Mouse (Mus musculus): ENCODE data around the gene Mapk8. TPM values are rescaled to one million over a fixed set of nuclear protein-coding genes. Genes with fewer than 3 reads are reported as not detected.

The Mapk8 gene
- polyA plus RNA-seq, 1 experiment, result 44.2 TPM

GRCm38 (mm10) chr14:33369375-33369774 is 77.6 kb downstream of the Mapk8 start:
- Histone ChIP-seq H3K4me3 (ENCODE audit: insufficient read depth, low read length) (no peak overlapping the region), H3K4me1 (ENCODE audit: control insufficient read depth, insufficient read depth, low read length) (no peaks in the 10 kb centered on the region), H3K27ac (ENCODE audit: insufficient read depth, low read length) (no peak overlapping the region)
- no peak for TF ChIP-seq CTCF (IDR thresholded peaks at IDR 0.05; ENCODE audit: borderline replicate concordance, insufficient read depth, low read length)

- Histone ChIP-seq H3K4me1 (ENCODE audit: control insufficient read depth, insufficient read depth, low read length) (no peaks in the 10 kb centered on the region), H3K4me3 (ENCODE audit: insufficient read depth, low read length) (no peak overlapping the region), H3K27ac (ENCODE audit: insufficient read depth, low read length) (no peak overlapping the region)
- no peak for TF ChIP-seq POLR2A (IDR thresholded peaks at IDR 0.05; ENCODE audit: low read depth, low read length)
- TF ChIP-seq CTCF (IDR thresholded peaks at IDR 0.05; ENCODE audit: borderline replicate concordance, insufficient read depth, low read length), result no peak
Measured at GRCm38 (mm10) chr14:33366891-33367777, 79.8 kb downstream of the Mapk8 start.

GRCm38 (mm10) chr14:33364061-33364460 is 82.9 kb downstream of the Mapk8 start:
- TF ChIP-seq POLR2A (IDR thresholded peaks at IDR 0.05; ENCODE audit: low read depth, low read length) (no peak), CTCF (IDR thresholded peaks at IDR 0.05; ENCODE audit: borderline replicate concordance, insufficient read depth, low read length) (no peak)
- no peak overlapping the region for H3K4me3 ChIP-seq (ENCODE audit: insufficient read depth, low read length)
- no peak overlapping the region for H3K27ac ChIP-seq (ENCODE audit: insufficient read depth, low read length)

GRCm38 (mm10) chr14:33363611-33364010 is 83.3 kb downstream of the Mapk8 start:
- no peak overlapping the region for H3K4me3 ChIP-seq (ENCODE audit: insufficient read depth, low read length)
- TF ChIP-seq CTCF (IDR thresholded peaks at IDR 0.05; ENCODE audit: borderline replicate concordance, insufficient read depth, low read length) (no peak), POLR2A (IDR thresholded peaks at IDR 0.05; ENCODE audit: low read depth, low read length) (no peak)

More at GRCm38 (mm10) chr14:33364061-33364460, 82.9 kb downstream of the Mapk8 start:
- H3K4me1 ChIP-seq (ENCODE audit: control insufficient read depth, insufficient read depth, low read length), result no peaks in the 10 kb centered on the region; the same call in 1 of the 2 replicates

GRCm38 (mm10) chr14:33362807-33363206 is 84.2 kb downstream of the Mapk8 start:
- Histone ChIP-seq H3K27ac (ENCODE audit: insufficient read depth, low read length) (no peak overlapping the region), H3K4me3 (ENCODE audit: insufficient read depth, low read length) (no peak overlapping the region), H3K4me1 (ENCODE audit: control insufficient read depth, insufficient read depth, low read length) (peaks cover 2% of the 10 kb centered on the region)
- TF ChIP-seq POLR2A (IDR thresholded peaks at IDR 0.05; ENCODE audit: low read depth, low read length) (no peak), CTCF (IDR thresholded peaks at IDR 0.05; ENCODE audit: borderline replicate concordance, insufficient read depth, low read length) (no peak)

More at GRCm38 (mm10) chr14:33363611-33364010, 83.3 kb downstream of the Mapk8 start:
- no peaks in the 10 kb centered on the region; the same call in 1 of the 2 replicates for H3K4me1 ChIP-seq (ENCODE audit: control insufficient read depth, insufficient read depth, low read length)
- H3K27ac ChIP-seq (ENCODE audit: insufficient read depth, low read length), result no peak overlapping the region

- Histone ChIP-seq H3K4me1 (ENCODE audit: control insufficient read depth, insufficient read depth, low read length) (peaks cover 5% of the 10 kb centered on the region), H3K27ac (ENCODE audit: insufficient read depth, low read length) (no peak overlapping the region), H3K4me3 (ENCODE audit: insufficient read depth, low read length) (no peak overlapping the region)
- TF ChIP-seq CTCF (IDR thresholded peaks at IDR 0.05; ENCODE audit: borderline replicate concordance, insufficient read depth, low read length), result no peak
- TF ChIP-seq POLR2A (IDR thresholded peaks at IDR 0.05; ENCODE audit: low read depth, low read length), result no peak
Measured at GRCm38 (mm10) chr14:33362122-33362521, 84.8 kb downstream of the Mapk8 start.

- Histone ChIP-seq H3K4me1 (ENCODE audit: control insufficient read depth, insufficient read depth, low read length) (peaks cover 5% of the 10 kb centered on the region), H3K27ac (ENCODE audit: insufficient read depth, low read length) (no peak overlapping the region), H3K4me3 (ENCODE audit: insufficient read depth, low read length) (no peak overlapping the region)
- no peak for TF ChIP-seq POLR2A (IDR thresholded peaks at IDR 0.05; ENCODE audit: low read depth, low read length)
- TF ChIP-seq CTCF (IDR thresholded peaks at IDR 0.05; ENCODE audit: borderline replicate concordance, insufficient read depth, low read length), result no peak
Measured at GRCm38 (mm10) chr14:33361546-33361945, 85.4 kb downstream of the Mapk8 start.

- Histone ChIP-seq H3K4me3 (ENCODE audit: insufficient read depth, low read length) (no peak overlapping the region), H3K27ac (ENCODE audit: insufficient read depth, low read length) (no peak overlapping the region), H3K4me1 (ENCODE audit: control insufficient read depth, insufficient read depth, low read length) (peaks cover 5% of the 10 kb centered on the region)
- TF ChIP-seq POLR2A (IDR thresholded peaks at IDR 0.05; ENCODE audit: low read depth, low read length), result no peak
- no peak for TF ChIP-seq CTCF (IDR thresholded peaks at IDR 0.05; ENCODE audit: borderline replicate concordance, insufficient read depth, low read length)
Measured at GRCm38 (mm10) chr14:33358891-33359290, 88.1 kb downstream of the Mapk8 start.

GRCm38 (mm10) chr14:33357600-33358368 is 89.2 kb downstream of the Mapk8 start:
- Histone ChIP-seq H3K27ac (ENCODE audit: insufficient read depth, low read length) (no peak overlapping the region), H3K4me3 (ENCODE audit: insufficient read depth, low read length) (no peak overlapping the region), H3K4me1 (ENCODE audit: control insufficient read depth, insufficient read depth, low read length) (peaks cover 5% of the 10 kb centered on the region)
- TF ChIP-seq POLR2A (IDR thresholded peaks at IDR 0.05; ENCODE audit: low read depth, low read length) (no peak), CTCF (IDR thresholded peaks at IDR 0.05; ENCODE audit: borderline replicate concordance, insufficient read depth, low read length) (no peak)

Data from embryonic fibroblast, embryonic 13.5 days (primary cell).